Comparison of ENCODE assay signal across 25 mouse cellular contexts in the genomic region with DNA sequence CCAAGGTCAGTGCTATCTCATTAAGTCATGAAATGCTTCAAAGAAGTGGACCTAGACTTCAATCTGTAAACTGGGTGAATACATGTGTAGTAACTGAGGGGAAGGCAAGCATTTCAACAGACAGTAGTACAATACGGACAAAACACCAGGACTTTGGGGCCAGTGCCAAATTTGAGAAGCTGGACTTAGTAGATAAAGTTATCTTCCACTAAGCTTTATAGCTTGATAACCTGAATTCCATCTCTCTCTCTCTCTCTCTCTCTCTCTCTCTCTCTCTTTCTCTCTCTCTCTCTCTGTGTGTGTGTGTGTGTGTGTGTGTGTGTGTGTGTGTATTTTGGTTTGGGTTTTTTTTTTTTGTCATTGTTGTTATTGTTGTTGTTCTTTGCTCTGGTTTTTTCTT. TPM values are rescaled to one million over a fixed set of nuclear protein-coding genes. Genes with fewer than 3 reads are reported as not detected.
DNase-seq lines count a peak whose midpoint lies in the region; ATAC-seq and TF ChIP-seq lines count a peak whose summit lies in the region.
"Had no signal": no experiment of that assay in that cellular context is flagged by ENCODE, and none has a peak within 500 bp of the region (broad histone marks: within the 10 kb centered on the region; RNA-seq: fewer than 3 reads in every experiment).

No protein-coding gene starts in this region.

- H3K27ac ChIP-seq in heart, embryonic 13.5 days (replicated peaks), result no peak overlapping the region
- H3K27ac ChIP-seq in liver, embryonic 11.5 days (ENCODE audit: low read depth, low read length), result peak overlapping the region; percentile 52; the same call in 1 of the 2 replicates
- H3K27ac ChIP-seq in liver, postnatal 0 days (ENCODE audit: low read depth), result no peak overlapping the region
- no peak overlapping the region for H3K27ac ChIP-seq in intestine, embryonic 16.5 days (ENCODE audit: low read length)
- H3K27ac ChIP-seq: embryonic facial prominence, embryonic 13.5 days; heart, embryonic 15.5 days; hindbrain, embryonic 15.5 days; kidney, embryonic 15.5 days; stomach, postnatal 0 days had no signal

- DNase-seq in heart, postnatal 10 days, result no peak
- DNase-seq in c-Kit-positive CD71-positive TER-119-positive erythroid progenitor cells, embryonic 14.5 days (ENCODE audit: low spot score), result peak; percentile 78
- DNase-seq in liver, embryonic 11.5 days (ENCODE audit: low spot score), result no peak
- DNase-seq in liver, postnatal 0 days, result no peak
- no peak for DNase-seq in right cerebral cortex, postnatal 14 days
- no peak for DNase-seq in lung, adult 2 months
- DNase-seq: adrenal gland, adult 2 months; cerebellum, adult 8-10 months; cerebellum, postnatal 36 days; embryo, embryonic 11 days; gastrocnemius, postnatal 36 days; kidney, adult 11 months; kidney, postnatal 4 days; right cerebral cortex, adult 18-20 months had no signal

- TF ChIP-seq EP300 in liver, postnatal 0 days (IDR thresholded peaks at IDR 0.05; ENCODE audit: low read depth), result peak; percentile 92

- no peaks in the 10 kb centered on the region for H3K27me3 ChIP-seq in heart, embryonic 13.5 days (replicated peaks)
- no peaks in the 10 kb centered on the region for H3K27me3 ChIP-seq in liver, embryonic 11.5 days (replicated peaks; ENCODE audit: control insufficient read depth, insufficient read depth, low read length)
- no peaks in the 10 kb centered on the region for H3K27me3 ChIP-seq in liver, postnatal 0 days (ENCODE audit: insufficient read depth, low read length)
- H3K27me3 ChIP-seq in intestine, embryonic 16.5 days (replicated peaks; ENCODE audit: control insufficient read depth, insufficient read depth, low read length), result no peaks in the 10 kb centered on the region
- H3K27me3 ChIP-seq: embryonic facial prominence, embryonic 13.5 days; heart, embryonic 15.5 days; hindbrain, embryonic 15.5 days; kidney, embryonic 15.5 days; Patski had no signal

- peaks cover 7% of the 10 kb centered on the region; the same call in 1 of the 2 replicates for H3K36me3 ChIP-seq in heart, embryonic 13.5 days
- no peaks in the 10 kb centered on the region for H3K36me3 ChIP-seq in liver, embryonic 11.5 days (ENCODE audit: control insufficient read depth, insufficient read depth, low read length)
- peaks cover 6% of the 10 kb centered on the region; the same call in 1 of the 2 replicates for H3K36me3 ChIP-seq in liver, postnatal 0 days (replicated peaks; ENCODE audit: insufficient read depth, low read length)
- no peaks in the 10 kb centered on the region for H3K36me3 ChIP-seq in intestine, embryonic 16.5 days (ENCODE audit: control insufficient read depth, insufficient read depth, low read length)
- H3K36me3 ChIP-seq: embryonic facial prominence, embryonic 13.5 days; hindbrain, embryonic 15.5 days had no signal

- intact Hi-C loops in heart, postnatal 10 days (cut with DNase I), result no loop called here

- no peak for TF ChIP-seq CTCF in liver, postnatal 0 days (IDR thresholded peaks at IDR 0.05; ENCODE audit: low read depth)
- no peak for TF ChIP-seq CTCF in lung, adult 2 months (IDR thresholded peaks at IDR 0.05; ENCODE audit: insufficient read depth, low read length)

- no peak for ATAC-seq in heart, embryonic 13.5 days (ENCODE audit: extremely low read depth, insufficient number of reproducible peaks, low FRiP score, low TSS enrichment)
- no peak; the same call in 1 of the 2 replicates for ATAC-seq in liver, embryonic 11.5 days (replicated peaks; ENCODE audit: low FRiP score)
- no peak for ATAC-seq in liver, postnatal 0 days
- no peak for ATAC-seq in intestine, embryonic 16.5 days
- ATAC-seq: forebrain, embryonic 16.5 days; lung, postnatal 0 days; Patski had no signal

- peaks cover 28% of the 10 kb centered on the region for H3K4me1 ChIP-seq in heart, embryonic 13.5 days
- peaks cover 24% of the 10 kb centered on the region for H3K4me1 ChIP-seq in liver, embryonic 11.5 days (replicated peaks; ENCODE audit: control insufficient read depth, insufficient read depth, low read length)
- peaks cover 50% of the 10 kb centered on the region for H3K4me1 ChIP-seq in liver, postnatal 0 days (ENCODE audit: insufficient read depth)
- H3K4me1 ChIP-seq in lung, adult 2 months (ENCODE audit: control insufficient read depth, insufficient read depth, low read length), result peaks cover 10% of the 10 kb centered on the region
- peaks cover 2% of the 10 kb centered on the region; the same call in 1 of the 2 replicates for H3K4me1 ChIP-seq in intestine, embryonic 16.5 days (ENCODE audit: control insufficient read depth, insufficient read depth, low read length)

- H3K9ac ChIP-seq in heart, embryonic 13.5 days, result no peak overlapping the region
- H3K9ac ChIP-seq in liver, embryonic 11.5 days (ENCODE audit: low read depth, low read length), result no peak overlapping the region
- H3K9ac ChIP-seq in liver, postnatal 0 days (replicated peaks), result no peak overlapping the region; the same call in 1 of the 2 replicates
- no peak overlapping the region for H3K9ac ChIP-seq in intestine, embryonic 16.5 days (ENCODE audit: low read depth, low read length)
- H3K9ac ChIP-seq: embryonic facial prominence, embryonic 13.5 days; heart, embryonic 15.5 days; hindbrain, embryonic 15.5 days; kidney, embryonic 15.5 days had no signal

- no peaks in the 10 kb centered on the region for H3K9me3 ChIP-seq in heart, embryonic 13.5 days
- H3K9me3 ChIP-seq in liver, embryonic 11.5 days (ENCODE audit: control insufficient read depth, low read length), result no peaks in the 10 kb centered on the region
- no peaks in the 10 kb centered on the region for H3K9me3 ChIP-seq in liver, postnatal 0 days (ENCODE audit: low read length)
- H3K9me3 ChIP-seq in intestine, embryonic 16.5 days (ENCODE audit: control insufficient read depth, low read length), result no peaks in the 10 kb centered on the region
- H3K9me3 ChIP-seq: embryonic facial prominence, embryonic 13.5 days; heart, embryonic 15.5 days; hindbrain, embryonic 15.5 days; kidney, embryonic 15.5 days had no signal

- TF ChIP-seq POLR2A in lung, adult 2 months (IDR thresholded peaks at IDR 0.05; ENCODE audit: borderline replicate concordance, extremely low read depth, low read depth, low read length), result no peak

- no peak overlapping the region for H3K4me3 ChIP-seq in heart, embryonic 13.5 days
- H3K4me3 ChIP-seq in liver, embryonic 11.5 days (ENCODE audit: low read depth, low read length), result no peak overlapping the region
- no peak overlapping the region for H3K4me3 ChIP-seq in liver, postnatal 0 days (ENCODE audit: low read depth, low read length)
- H3K4me3 ChIP-seq in lung, adult 2 months (replicated peaks; ENCODE audit: extremely low read depth, low read depth, low read length), result no peak overlapping the region
- H3K4me3 ChIP-seq in intestine, embryonic 16.5 days (ENCODE audit: low read length), result no peak overlapping the region
- H3K4me3 ChIP-seq: embryonic facial prominence, embryonic 13.5 days; heart, embryonic 15.5 days; hindbrain, embryonic 15.5 days; kidney, embryonic 15.5 days had no signal

- peak overlapping the region; percentile 10; the same call in 1 of the 2 replicates for H3K4me2 ChIP-seq in heart, embryonic 13.5 days
- H3K4me2 ChIP-seq in liver, embryonic 11.5 days, result peak overlapping the region; percentile 38
- H3K4me2 ChIP-seq in liver, postnatal 0 days (ENCODE audit: low read depth, low read length), result peak overlapping the region; percentile 60
- no peak overlapping the region for H3K4me2 ChIP-seq in intestine, embryonic 16.5 days (ENCODE audit: low read depth, low read length)
- H3K4me2 ChIP-seq: embryonic facial prominence, embryonic 13.5 days; heart, embryonic 15.5 days; hindbrain, embryonic 15.5 days; kidney, embryonic 15.5 days; midbrain, embryonic 11.5 days had no signal

- WGBS in heart, embryonic 13.5 days, result 19% methylated on average over 1 of the region's 1 CpGs
- whole genome bisulfite sequencing in liver, embryonic 11.5 days, result 39% methylated on average over 1 of the region's 1 CpGs
- 19% methylated on average over 1 of the region's 1 CpGs for WGBS in liver, postnatal 0 days (ENCODE audit: insufficient replicate concordance)
- 33% methylated on average over 1 of the region's 1 CpGs for WGBS in lung, adult 2 months
- WGBS in intestine, embryonic 16.5 days, result 62% methylated on average over 1 of the region's 1 CpGs

RNA-seq across cellular contexts. Expression of gene Ngly1, which starts 4.0 kb away (rescaled TPM):
- polyA plus RNA-seq in heart, embryonic 13.5 days (2015; fragmentation: Nextera tagmentation; extraction: Ambion mirVana), result 22.1 and 22.4 TPM in 2 replicates
- 10 to 100 TPM; 35.4 to 36.2 TPM for total RNA-seq in heart, postnatal 10 days (2021)
- 25.7 and 29.3 TPM in 2 replicates for polyA plus RNA-seq in liver, embryonic 11.5 days (2014; fragmentation: Nextera tagmentation; extraction: Ambion mirVana)
- polyA plus RNA-seq in liver, postnatal 0 days (2015; fragmentation: Nextera tagmentation; extraction: Ambion mirVana), result 19.9 and 20.0 TPM in 2 replicates
- 23.1 and 37.3 TPM in 2 replicates for polyA plus RNA-seq in lung, adult 2 months (2012; rRNA removed)
- polyA plus RNA-seq in intestine, embryonic 16.5 days (2015; fragmentation: Nextera tagmentation; extraction: Ambion mirVana), result 37.2 and 37.4 TPM in 2 replicates

RNA-seq across cellular contexts. Expression of gene Oxsm, which starts 4.5 kb away (rescaled TPM):
- 2.2 and 2.5 TPM in 2 replicates for polyA plus RNA-seq in heart, embryonic 13.5 days (2015; fragmentation: Nextera tagmentation; extraction: Ambion mirVana)
- 10 to 100 TPM; 17.1 to 18.8 TPM for total RNA-seq in heart, postnatal 10 days (2021)
- 2.6 and 2.9 TPM in 2 replicates for polyA plus RNA-seq in liver, embryonic 11.5 days (2014; fragmentation: Nextera tagmentation; extraction: Ambion mirVana)
- 2.9 and 3.2 TPM in 2 replicates for polyA plus RNA-seq in liver, postnatal 0 days (2015; fragmentation: Nextera tagmentation; extraction: Ambion mirVana)
- polyA plus RNA-seq in lung, adult 2 months (2012; rRNA removed), result 3.9 and 7.3 TPM in 2 replicates
- 3.7 and 4.7 TPM in 2 replicates for polyA plus RNA-seq in intestine, embryonic 16.5 days (2015; fragmentation: Nextera tagmentation; extraction: Ambion mirVana)
